Mouse (Mus musculus): ENCODE results near the gene Kpna2.

DNA sequence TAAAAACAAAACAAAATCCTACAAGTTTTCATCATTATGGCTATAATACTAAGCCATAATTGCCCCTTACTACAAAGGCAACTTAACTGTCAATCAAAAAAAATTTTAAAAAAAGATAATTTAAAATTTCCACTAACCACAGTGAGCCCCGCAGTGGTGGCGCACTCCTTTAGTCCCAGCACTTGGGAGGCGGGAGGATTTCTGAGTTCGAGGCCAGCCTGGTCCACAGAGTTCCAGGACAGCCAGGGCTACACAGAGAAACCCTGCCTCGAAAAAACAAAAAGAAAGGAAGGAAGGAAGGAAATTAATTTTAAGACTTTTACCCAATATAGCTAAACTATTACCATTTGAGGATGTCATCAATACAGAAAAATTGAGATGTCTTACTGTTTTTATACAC, 1.4 kb downstream of the Kpna2 start:
- no peak for TF ChIP-seq POLR2A (IDR thresholded peaks at IDR 0.05; ENCODE audit: low read depth, low read length)
- no peak for TF ChIP-seq CTCF (IDR thresholded peaks at IDR 0.05; ENCODE audit: extremely low read depth, insufficient read depth, insufficient read length, insufficient replicate concordance)
